Mouse (Mus musculus) heart, embryonic 11.5 days (tissue): ENCODE data around the gene Gm36176. TPM values are rescaled to one million over a fixed set of nuclear protein-coding genes. Genes with fewer than 3 reads are reported as not detected.
"Not testable (repeated sequence)": the region's sequence is repeated elsewhere in the genome, so short reads cannot be mapped to it uniquely, and the experiment has no call there.

Experiments used
- ATAC-seq: fragments of 200-750 bp; cut with Nextera tagmentation; replicated peaks from 2 replicates; pipeline ENCODE4 v1.8.0; 2017; ENCODE audit warnings: moderate library complexity; ENCODE audit not compliant: insufficient number of reproducible peaks, low FRiP score, low TSS enrichment
- H3K27ac ChIP-seq: fragments of 300-500 bp; sonication (generic); 2 replicates; pipeline ENCODE4 v1.5.1; 2014; ENCODE audit warnings: mild to moderate bottlenecking, low read depth, low read length
- H3K27me3 ChIP-seq: fragments of 300-500 bp; sonication (generic); 2 replicates; pipeline ENCODE4 v1.6.1; 2014; ENCODE audit warnings: mild to moderate bottlenecking, low read length, mixed read lengths; ENCODE audit not compliant: control insufficient read depth, insufficient read depth
- H3K36me3 ChIP-seq: fragments of 300-500 bp; sonication (generic); 2 replicates; pipeline ENCODE4 v1.6.1; 2014; ENCODE audit warnings: mild to moderate bottlenecking, low read length, moderate library complexity, mixed read lengths; ENCODE audit not compliant: control insufficient read depth, insufficient read depth
- H3K4me1 ChIP-seq: fragments of 300-500 bp; sonication (generic); 2 replicates; pipeline ENCODE4 v1.6.1; 2014; ENCODE audit warnings: low read length; ENCODE audit not compliant: control insufficient read depth, insufficient read depth
- H3K4me2 ChIP-seq: fragments of 300-500 bp; sonication (generic); 2 replicates; pipeline ENCODE4 v1.6.1; 2014; ENCODE audit warnings: mild to moderate bottlenecking, moderate library complexity
- H3K4me3 ChIP-seq: fragments of 300-500 bp; sonication (generic); 2 replicates; pipeline ENCODE4 v1.5.1; 2014; ENCODE audit warnings: low read depth, low read length
- H3K9ac ChIP-seq: fragments of 300-500 bp; sonication (generic); 2 replicates; pipeline ENCODE4 v1.6.1; 2014; ENCODE audit warnings: mild to moderate bottlenecking, low read depth, low read length, moderate library complexity
- H3K9me3 ChIP-seq: fragments of 300-500 bp; sonication (generic); replicated peaks from 2 replicates; pipeline ENCODE4 v1.6.1; 2016; ENCODE audit warnings: low read length; ENCODE audit not compliant: control insufficient read depth
- WGBS: fragments of 180-500 bp; shearing (Covaris S2); extraction: QIAGEN DNeasy Blood & Tissue Kit; methylation state at CpG from one replicate; pipeline ENCODE4 v1.1.7; 2014; ENCODE audit not compliant: insufficient replicate concordance; 5-methylcytosine and 5-hydroxymethylcytosine counted together
- polyA plus RNA-seq: library from polyadenylated mRNA; unstranded; fragments of >200 nt; fragmentation: Nextera tagmentation; extraction: Ambion mirVana; gene quantifications from 2 replicates; pipeline ENCODE4 v1.2.1, GENCODE M21; 2014

Gene Gm36176
- polyA plus RNA-seq, result not detected in 2 replicates

DNA sequence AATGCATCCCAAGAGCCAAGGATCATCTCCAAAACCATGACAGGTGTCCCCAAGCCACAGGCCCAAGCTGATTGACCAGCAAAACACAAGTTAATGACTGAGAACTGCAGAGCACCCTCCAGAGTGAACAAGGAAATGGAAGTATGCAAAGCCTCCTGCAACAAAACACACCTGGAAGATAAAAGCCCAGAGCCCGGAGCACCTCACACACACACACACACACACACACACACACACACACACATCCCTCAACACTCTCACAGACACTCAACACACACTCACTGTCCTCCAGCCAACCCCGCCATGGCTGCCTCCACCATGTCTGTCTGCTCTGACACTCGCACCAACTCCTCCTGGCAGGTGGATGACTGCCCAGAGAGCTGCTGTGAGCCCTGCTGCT, at the start of gene Gm36176:
TSS of gene Gm36176 (plus strand) at position 301 of the 400 bp plus-strand sequence.
- Histone ChIP-seq H3K9ac (no peak within 1 kb of the TSS), H3K9me3 (peaks cover 13% of the 10 kb centered on the region), H3K4me2 (no peak within 1 kb of the TSS), H3K27me3 (no peaks in the 10 kb centered on the region), H3K4me1 (no peaks in the 10 kb centered on the region), H3K4me3 (no peak within 1 kb of the TSS), H3K27ac (no peak within 1 kb of the TSS), H3K36me3 (no peaks in the 10 kb centered on the region)
- 52% methylated on average over 3 of the region's 3 CpGs for WGBS
- no peak for ATAC-seq

DNA sequence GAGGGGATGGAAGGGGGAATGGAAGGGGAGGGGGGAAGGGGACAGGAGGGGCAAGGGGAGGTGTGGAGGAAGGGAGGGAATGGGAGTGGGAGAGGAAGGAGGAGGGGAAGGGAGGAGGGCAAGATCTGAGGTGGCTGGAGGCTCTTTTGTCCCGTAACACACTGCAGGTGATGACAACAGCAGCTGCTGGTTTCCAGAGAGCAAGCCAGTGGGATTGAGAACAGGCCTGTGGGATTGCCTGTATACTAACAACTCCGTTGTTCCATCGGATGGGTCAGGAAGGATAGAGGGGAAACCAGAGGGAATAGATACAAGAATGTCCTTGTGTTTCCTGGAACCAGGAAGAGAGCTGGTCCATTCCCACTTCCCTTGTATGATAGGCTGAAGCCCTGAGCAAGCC, 48.9 kb upstream of the Gm36176 start:
- WGBS, result 9% methylated on average over 3 of the region's 3 CpGs
- no peak for ATAC-seq
- H3K9me3 ChIP-seq, result no peaks in the 10 kb centered on the region
- H3K9ac ChIP-seq, result no peak overlapping the region
- H3K4me2 ChIP-seq, result no peak overlapping the region
- peaks cover 10% of the 10 kb centered on the region for H3K4me1 ChIP-seq
- H3K4me3 ChIP-seq, result no peak overlapping the region
- no peaks in the 10 kb centered on the region for H3K27me3 ChIP-seq
- no peak overlapping the region for H3K27ac ChIP-seq
- H3K36me3 ChIP-seq, result no peaks in the 10 kb centered on the region

DNA sequence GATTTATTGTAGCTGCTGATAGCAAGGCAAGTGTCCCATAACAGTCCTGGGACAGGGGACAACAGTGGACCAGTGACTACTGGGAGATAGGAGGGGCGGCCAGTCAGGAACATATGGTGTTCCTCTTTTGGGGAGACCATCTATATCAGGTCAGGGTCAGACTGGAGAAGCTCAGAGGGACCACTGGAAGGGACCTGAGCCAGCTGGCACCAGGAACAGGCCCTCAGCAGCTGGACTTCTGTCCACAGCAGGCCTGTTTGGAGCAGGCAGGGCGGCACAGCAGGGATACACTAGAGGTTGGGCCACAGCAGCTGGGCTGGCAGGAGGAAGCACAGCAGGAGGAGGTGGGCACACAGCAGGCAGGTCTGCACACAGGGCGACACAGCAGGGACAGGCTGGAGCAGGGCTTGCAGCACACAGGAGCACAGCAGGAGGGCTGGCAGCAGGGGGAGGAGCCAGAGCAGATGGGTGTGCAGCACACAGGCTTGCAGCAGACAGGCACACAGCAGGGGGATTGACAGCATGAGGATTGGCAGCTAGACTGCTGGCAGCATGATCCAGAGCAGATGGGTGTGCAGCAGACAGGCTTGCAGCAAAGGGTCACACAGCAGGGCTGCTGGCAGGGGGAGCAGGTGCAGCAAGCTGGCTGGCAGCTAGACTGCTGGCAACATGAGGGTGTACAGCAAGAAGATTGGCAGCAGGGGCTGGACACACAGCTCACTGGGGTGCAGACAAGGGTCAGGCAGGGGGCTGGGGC, 48.3 kb upstream of the Gm36176 start:
- not testable (repeated sequence) for H3K27me3 ChIP-seq, H3K9me3 ChIP-seq, H3K36me3 ChIP-seq, H3K4me2 ChIP-seq, H3K27ac ChIP-seq, H3K9ac ChIP-seq, ATAC-seq, H3K4me3 ChIP-seq
- WGBS, result 24% methylated on average over 3 of the region's 3 CpGs
- peaks cover 10% of the 10 kb centered on the region for H3K4me1 ChIP-seq

DNA sequence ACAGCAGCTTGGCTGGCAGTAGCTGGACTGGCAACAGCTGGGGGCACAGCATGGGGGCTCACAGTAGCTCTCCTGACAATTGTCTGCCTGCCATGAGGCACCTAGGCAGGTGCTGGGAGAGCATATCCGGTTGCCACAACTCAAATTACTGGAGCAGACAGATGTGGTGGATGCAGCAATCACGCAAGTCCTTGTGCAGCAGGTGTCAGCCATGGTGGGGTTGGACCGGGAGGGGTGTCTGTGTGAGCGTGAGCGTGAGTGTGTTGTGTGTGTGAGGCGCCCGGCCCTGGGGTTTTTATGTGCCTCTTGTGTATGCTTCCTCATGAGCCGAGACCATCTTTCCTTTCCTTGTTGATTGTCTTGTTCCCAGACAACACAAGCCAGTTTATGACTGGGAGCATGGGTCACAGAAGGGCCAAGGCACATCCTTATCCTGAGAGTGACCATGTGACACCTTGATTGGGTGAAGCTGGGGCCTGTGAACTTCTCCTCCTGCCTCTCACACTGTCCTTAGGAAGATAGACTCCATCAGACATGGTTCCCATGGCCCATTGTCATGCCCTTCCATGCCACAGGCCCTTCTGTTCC, 47.6 kb upstream of the Gm36176 start, which contains the start of gene Gm19668:
TSS of gene Gm19668 (minus strand) at position 213 of the 588 bp plus-strand sequence.
- ATAC-seq, result no peak
- 49% methylated on average over 8 of the region's 8 CpGs for WGBS

DNA sequence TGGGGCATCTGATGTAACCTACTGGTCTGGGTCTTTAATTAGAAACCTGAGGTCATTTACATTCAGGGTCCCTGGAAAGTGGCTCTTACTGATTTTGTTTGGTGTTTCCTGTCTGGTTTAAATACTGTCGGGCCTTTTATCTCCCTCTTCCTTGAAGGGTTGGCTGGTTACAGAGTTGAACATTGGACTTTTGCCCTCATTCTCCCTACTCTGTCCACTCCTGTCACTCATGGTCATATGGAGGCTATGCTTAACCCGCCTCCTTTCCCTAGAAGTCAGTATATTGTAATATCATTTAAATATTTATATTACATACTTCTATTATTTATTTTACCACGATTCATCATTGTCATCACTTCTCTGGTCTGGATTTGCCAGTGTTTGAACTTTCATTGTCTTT, 42.5 kb upstream of the Gm36176 start:
- H3K4me3 ChIP-seq, result no peak overlapping the region
- H3K9me3 ChIP-seq, result no peaks in the 10 kb centered on the region
- H3K36me3 ChIP-seq, result no peaks in the 10 kb centered on the region
- ATAC-seq, result no peak
- H3K27ac ChIP-seq, result no peak overlapping the region
- H3K4me2 ChIP-seq, result no peak overlapping the region
- WGBS, result 63% methylated on average over 3 of the region's 3 CpGs
- H3K4me1 ChIP-seq, result no peaks in the 10 kb centered on the region
- H3K27me3 ChIP-seq, result no peaks in the 10 kb centered on the region
- no peak overlapping the region for H3K9ac ChIP-seq

More for the DNA sequence above, 47.6 kb upstream of the Gm36176 start, which contains the start of gene Gm19668:
- Histone ChIP-seq H3K4me3 (no peak within 1 kb of the TSS), H3K36me3 (no peaks in the 10 kb centered on the region), H3K4me1 (peaks cover 10% of the 10 kb centered on the region), H3K9ac (no peak within 1 kb of the TSS), H3K27me3 (no peaks in the 10 kb centered on the region), H3K4me2 (no peak within 1 kb of the TSS), H3K9me3 (no peaks in the 10 kb centered on the region), H3K27ac (no peak within 1 kb of the TSS)

DNA sequence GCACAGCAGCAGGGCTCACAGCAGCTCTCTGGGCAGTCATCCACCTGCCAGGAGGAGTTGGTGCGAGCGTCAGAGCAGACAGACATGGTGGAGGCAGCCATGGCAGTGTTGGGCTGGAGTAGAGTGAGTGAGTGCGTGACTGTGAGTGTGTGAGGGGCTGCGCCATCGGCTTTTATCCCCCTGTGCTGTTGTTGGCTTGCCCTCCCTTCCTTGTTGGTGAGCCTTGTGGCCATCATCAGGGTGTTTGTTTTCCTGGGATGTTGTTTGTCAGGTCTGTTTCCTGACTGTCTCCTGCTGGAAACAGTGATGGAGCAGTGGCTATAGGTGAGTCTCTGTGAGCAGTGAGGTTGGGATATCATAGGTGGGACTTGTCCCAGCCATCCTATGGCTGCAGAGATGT, 34.9 kb upstream of the Gm36176 start, which contains the start of gene Gm9507:
TSS of gene Gm9507 (minus strand) at position 101 of the 400 bp plus-strand sequence.
- Histone ChIP-seq H3K4me2 (no peak within 1 kb of the TSS), H3K4me3 (no peak within 1 kb of the TSS), H3K9ac (no peak within 1 kb of the TSS), H3K9me3 (no peaks in the 10 kb centered on the region), H3K27me3 (no peaks in the 10 kb centered on the region), H3K36me3 (no peaks in the 10 kb centered on the region), H3K27ac (no peak within 1 kb of the TSS), H3K4me1 (no peaks in the 10 kb centered on the region)
- ATAC-seq, result no peak
- WGBS, result 58% methylated on average over 5 of the region's 5 CpGs

DNA sequence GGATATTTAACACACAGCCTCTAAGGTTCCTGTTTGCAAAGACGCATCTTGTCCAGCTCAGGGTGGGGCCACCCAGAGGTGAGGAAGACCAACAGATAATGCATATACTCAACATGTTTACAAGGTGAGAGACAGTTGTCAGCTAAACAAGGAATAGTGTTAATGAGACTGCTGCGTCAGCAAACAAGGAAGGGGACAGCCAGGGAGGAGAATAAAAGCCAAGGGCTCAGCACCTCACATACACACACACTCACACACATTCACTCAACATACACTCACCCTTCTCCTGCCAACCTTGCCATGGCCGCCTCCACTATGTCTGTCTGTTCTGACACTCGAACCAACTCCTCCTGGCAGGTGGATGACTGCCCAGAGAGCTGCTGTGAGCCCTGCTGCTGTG, 32.2 kb upstream of the Gm36176 start, which contains the start of gene Gm2696:
TSS of gene Gm2696 (plus strand) at position 301 of the 400 bp plus-strand sequence.
- Histone ChIP-seq H3K27ac (no peak within 1 kb of the TSS), H3K27me3 (no peaks in the 10 kb centered on the region), H3K9ac (no peak within 1 kb of the TSS), H3K36me3 (no peaks in the 10 kb centered on the region), H3K4me1 (no peaks in the 10 kb centered on the region), H3K4me3 (no peak within 1 kb of the TSS), H3K4me2 (no peak within 1 kb of the TSS), H3K9me3 (no peaks in the 10 kb centered on the region)
- no peak for ATAC-seq
- 29% methylated on average over 4 of the region's 4 CpGs for WGBS

- Histone ChIP-seq H3K27me3 (no peaks in the 10 kb centered on the region), H3K27ac (no peak overlapping the region), H3K9me3 (no peaks in the 10 kb centered on the region), H3K4me3 (no peak overlapping the region), H3K36me3 (no peaks in the 10 kb centered on the region), H3K4me1 (no peaks in the 10 kb centered on the region), H3K4me2 (no peak overlapping the region), H3K9ac (no peak overlapping the region)
- no peak for ATAC-seq
- 24% methylated on average over 5 of the region's 5 CpGs for WGBS
Observed at GRCm38 (mm10) chr10:77815514-77815913, 31.1 kb upstream of the Gm36176 start.
